Mouse (Mus musculus): ENCODE results near the gene Psmb9. TPM values are rescaled to one million over a fixed set of nuclear protein-coding genes. Genes with fewer than 3 reads are reported as not detected.

The Psmb9 gene
- polyA plus RNA-seq, 1 experiment from 2014 or later: 0.57 TPM

Other genes starting within 250 kb of the Psmb9 start
- gene Pfdn6, start 247.4 kb downstream of the Psmb9 start, polyA plus RNA-seq (2016; fragmentation: Nextera tagmentation; extraction: Ambion mirVana): 184 and 191 TPM in 2 replicates
- gene Wdr46, start 247.1 kb downstream of the Psmb9 start, polyA plus RNA-seq (2016; fragmentation: Nextera tagmentation; extraction: Ambion mirVana): 38.4 and 39.7 TPM in 2 replicates
- gene B3galt4, start 236.3 kb downstream of the Psmb9 start, polyA plus RNA-seq (2016; fragmentation: Nextera tagmentation; extraction: Ambion mirVana): 7.9 and 8.3 TPM in 2 replicates
- 66.0 and 66.5 TPM in 2 replicates for gene Vps52, start 232.0 kb downstream of the Psmb9 start, polyA plus RNA-seq (2016; fragmentation: Nextera tagmentation; extraction: Ambion mirVana)
- gene Rps18, start 231.8 kb downstream of the Psmb9 start, polyA plus RNA-seq (2016; fragmentation: Nextera tagmentation; extraction: Ambion mirVana): 914 and 923 TPM in 2 replicates
- 15.2 and 16.8 TPM in 2 replicates for gene H2-K1, start 187.4 kb downstream of the Psmb9 start, polyA plus RNA-seq (2016; fragmentation: Nextera tagmentation; extraction: Ambion mirVana)
- 25.9 and 30.7 TPM in 2 replicates for gene Ring1, start 163.1 kb downstream of the Psmb9 start, polyA plus RNA-seq (2016; fragmentation: Nextera tagmentation; extraction: Ambion mirVana)
- 61.3 and 70.6 TPM in 2 replicates for gene H2-Ke6, start 159.7 kb downstream of the Psmb9 start, polyA plus RNA-seq (2016; fragmentation: Nextera tagmentation; extraction: Ambion mirVana)
- gene Slc39a7, start 156.1 kb downstream of the Psmb9 start, polyA plus RNA-seq (2016; fragmentation: Nextera tagmentation; extraction: Ambion mirVana): 172 and 173 TPM in 2 replicates
- gene Rxrb, start 156.0 kb downstream of the Psmb9 start, polyA plus RNA-seq (2016; fragmentation: Nextera tagmentation; extraction: Ambion mirVana): 65.2 and 69.1 TPM in 2 replicates
- gene Col11a2, start 148.3 kb downstream of the Psmb9 start, polyA plus RNA-seq (2016; fragmentation: Nextera tagmentation; extraction: Ambion mirVana): 5.7 and 6.3 TPM in 2 replicates
- gene H2-Oa, start 95.4 kb downstream of the Psmb9 start, polyA plus RNA-seq (2016; fragmentation: Nextera tagmentation; extraction: Ambion mirVana): 0.44 and 0.50 TPM in 2 replicates
- 12.3 and 15.0 TPM in 2 replicates for gene H2-DMa, start 68.2 kb downstream of the Psmb9 start, polyA plus RNA-seq (2016; fragmentation: Nextera tagmentation; extraction: Ambion mirVana)
- gene Brd2, start 65.1 kb downstream of the Psmb9 start, polyA plus RNA-seq (2016; fragmentation: Nextera tagmentation; extraction: Ambion mirVana): 135 and 141 TPM in 2 replicates
- gene H2-DMb2, start 44.5 kb downstream of the Psmb9 start, polyA plus RNA-seq (2016; fragmentation: Nextera tagmentation; extraction: Ambion mirVana): 0.17 and 0.23 TPM in 2 replicates
- gene H2-DMb1, start 34.7 kb downstream of the Psmb9 start, polyA plus RNA-seq (2016; fragmentation: Nextera tagmentation; extraction: Ambion mirVana): 0.23 and 0.47 TPM in 2 replicates
- gene Tap1, start 211 bp downstream of the Psmb9 start, polyA plus RNA-seq (2016; fragmentation: Nextera tagmentation; extraction: Ambion mirVana): 1.3 and 1.9 TPM in 2 replicates
- gene Psmb8, start 10.0 kb upstream of the Psmb9 start, polyA plus RNA-seq (2016; fragmentation: Nextera tagmentation; extraction: Ambion mirVana): 2.3 and 2.4 TPM in 2 replicates
- gene Tap2, start 15.8 kb upstream of the Psmb9 start, polyA plus RNA-seq (2016; fragmentation: Nextera tagmentation; extraction: Ambion mirVana): 0.89 and 1.7 TPM in 2 replicates
- gene H2-Ob, start 51.1 kb upstream of the Psmb9 start, polyA plus RNA-seq (2016; fragmentation: Nextera tagmentation; extraction: Ambion mirVana): not detected in 2 replicates
- 1.6 and 2.2 TPM in 2 replicates for gene H2-Ab1, start 69.9 kb upstream of the Psmb9 start, polyA plus RNA-seq (2016; fragmentation: Nextera tagmentation; extraction: Ambion mirVana)
- gene H2-Aa, start 100.1 kb upstream of the Psmb9 start, polyA plus RNA-seq (2016; fragmentation: Nextera tagmentation; extraction: Ambion mirVana): 0.16 TPM in 1 of 2 replicates, not detected in the other
- 1.8 and 2.3 TPM in 2 replicates for gene H2-Eb1, start 118.1 kb upstream of the Psmb9 start, polyA plus RNA-seq (2016; fragmentation: Nextera tagmentation; extraction: Ambion mirVana)
- gene H2-Eb2, start 137.9 kb upstream of the Psmb9 start, polyA plus RNA-seq (2016; fragmentation: Nextera tagmentation; extraction: Ambion mirVana): 0.20 TPM in 1 of 2 replicates, not detected in the other
- not detected in 2 replicates for gene Btnl2, start 167.1 kb upstream of the Psmb9 start, polyA plus RNA-seq (2016; fragmentation: Nextera tagmentation; extraction: Ambion mirVana)
- gene Btnl1, start 189.4 kb upstream of the Psmb9 start, polyA plus RNA-seq (2016; fragmentation: Nextera tagmentation; extraction: Ambion mirVana): not detected in 2 replicates
- gene BC051142, start 211.1 kb upstream of the Psmb9 start, polyA plus RNA-seq (2016; fragmentation: Nextera tagmentation; extraction: Ambion mirVana): 1.4 and 1.6 TPM in 2 replicates